Mouse (Mus musculus): Measurements from ENCODE around the gene Stk10. TPM values are rescaled to one million over a fixed set of nuclear protein-coding genes. Genes with fewer than 3 reads are reported as not detected.

Gene Stk10
- polyA plus RNA-seq, 1 experiment, result 6.1 TPM

- no peak for TF ChIP-seq CTCF (IDR thresholded peaks at IDR 0.05; ENCODE audit: extremely low read depth, insufficient read depth, low read length)
- H3K27ac ChIP-seq (ENCODE audit: insufficient read depth, low read length), result no peak overlapping the region
- H3K4me1 ChIP-seq (ENCODE audit: control insufficient read depth, insufficient read depth, low read length), result peaks cover 7% of the 10 kb centered on the region
- H3K4me3 ChIP-seq (ENCODE audit: insufficient read depth, low read length), result no peak overlapping the region
These were observed 138.4 kb downstream of the Stk10 start for GRCm38 (mm10) chr11:32671480-32671879.

Other genes with a start within 250 kb of the Stk10 start
- gene Hba-a1, start 249.8 kb upstream of the Stk10 start, polyA plus RNA-seq (2012; rRNA removed), result 139 and 197 TPM in 2 replicates
- gene Hbq1b, start 246.3 kb upstream of the Stk10 start, polyA plus RNA-seq (2012; rRNA removed), result 1.9 and 2.1 TPM in 2 replicates
- 389 and 531 TPM in 2 replicates for gene Hba-a2, start 236.8 kb upstream of the Stk10 start, polyA plus RNA-seq (2012; rRNA removed)
- 3.0 and 3.5 TPM in 2 replicates for gene Hbq1a, start 233.2 kb upstream of the Stk10 start, polyA plus RNA-seq (2012; rRNA removed)
- 8.6 and 8.7 TPM in 2 replicates for gene Sh3pxd2b, start 185.5 kb upstream of the Stk10 start, polyA plus RNA-seq (2012; rRNA removed)
- gene Ubtd2, start 77.9 kb upstream of the Stk10 start, polyA plus RNA-seq (2012; rRNA removed), result 30.9 and 31.8 TPM in 2 replicates
- 0.31 and 0.68 TPM in 2 replicates for gene Efcab9, start 1.2 kb upstream of the Stk10 start, polyA plus RNA-seq (2012; rRNA removed)
- gene Fbxw11, start 109.4 kb downstream of the Stk10 start, polyA plus RNA-seq (2012; rRNA removed), result 78.4 and 81.5 TPM in 2 replicates